Mouse (Mus musculus) lung, postnatal 0 days (tissue): ENCODE measurements around the gene Snx21.

Experiments used
- CTCF ChIP-seq: IDR thresholded peaks from 2 replicates; pipeline ENCODE4 v1.5.1; 2016; ENCODE audit warnings: antibody characterized with exemption, mild to moderate bottlenecking
- EP300 ChIP-seq: IDR thresholded peaks from 2 replicates; pipeline ENCODE4 v1.6.1; 2016; ENCODE audit warnings: antibody characterized with exemption, mild to moderate bottlenecking, control low read depth

DNA sequence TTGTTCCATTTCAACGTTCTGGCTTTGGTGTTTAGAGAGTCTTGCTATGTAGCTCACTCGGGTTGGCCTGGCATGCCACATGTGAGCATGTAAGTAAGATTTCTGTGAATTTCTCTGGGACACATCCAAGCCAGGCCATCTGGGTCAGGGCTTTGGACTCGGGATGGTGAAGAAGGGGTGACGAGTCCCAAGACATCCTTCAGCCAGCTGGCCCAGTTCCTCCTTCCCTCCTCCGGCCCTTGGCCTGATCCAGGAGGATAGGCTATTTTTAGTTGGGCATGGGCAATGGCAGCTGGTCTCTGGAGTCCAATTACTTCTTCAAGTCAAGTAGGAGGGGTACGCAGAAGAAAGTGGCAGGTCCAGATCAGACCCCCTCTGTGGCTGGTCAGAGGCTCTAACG is 6.8 kb upstream of the Snx21 start:
- TF ChIP-seq CTCF, result no peak
- no peak for TF ChIP-seq EP300
